15 mouse cellular contexts compared by ENCODE assay signal in the genomic region with DNA sequence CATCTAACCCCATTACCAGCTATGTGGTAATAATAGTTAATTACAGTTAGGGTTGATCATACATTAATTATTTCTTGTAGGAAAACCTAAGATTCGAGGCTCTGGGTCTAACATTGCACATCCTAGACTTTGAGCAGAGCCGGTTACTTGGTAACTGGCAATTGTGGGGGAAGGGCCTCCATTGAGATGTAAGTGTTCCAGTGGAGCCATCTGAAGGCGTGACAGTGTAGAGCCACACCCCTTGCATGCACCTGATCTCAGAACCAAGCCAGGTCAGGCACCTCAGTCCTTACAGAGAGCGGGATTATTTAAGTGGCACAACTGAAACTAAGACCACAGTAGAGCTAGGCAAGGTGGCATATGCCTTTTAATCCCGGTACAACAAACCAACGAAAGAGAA.
"Had no signal": no experiment of that assay in that cellular context is flagged by ENCODE, and none has a peak within 500 bp of the region (broad histone marks: within the 10 kb centered on the region; RNA-seq: fewer than 3 reads in every experiment).

No protein-coding gene starts in this region.

- DNase-seq: layer of hippocampus, adult 9-11 months; layer of hippocampus, postnatal 36 days; liver; liver, embryonic 13.5 days; liver, postnatal 0 days; lung, postnatal 14 days; retina, postnatal 1 day; thymus, adult 2 months; thymus, postnatal 25 days had no signal

- H3K4me3 ChIP-seq: limb, embryonic 12.5 days; liver, embryonic 13.5 days; lung, embryonic 15.5 days; midbrain, embryonic 12.5 days; neural tube, embryonic 13.5 days; stomach, embryonic 15.5 days had no signal

- H3K27ac ChIP-seq: limb, embryonic 12.5 days; liver, embryonic 13.5 days; lung, embryonic 15.5 days; midbrain, embryonic 12.5 days; neural tube, embryonic 13.5 days; stomach, embryonic 15.5 days had no signal

- H3K4me2 ChIP-seq: limb, embryonic 12.5 days; liver, embryonic 13.5 days; lung, embryonic 15.5 days; midbrain, embryonic 12.5 days; neural tube, embryonic 13.5 days; stomach, embryonic 15.5 days had no signal

- H3K9me3 ChIP-seq: liver, embryonic 13.5 days; lung, embryonic 15.5 days; stomach, embryonic 15.5 days had no signal

- H3K27me3 ChIP-seq: limb, embryonic 12.5 days; liver, embryonic 13.5 days; lung, embryonic 15.5 days; midbrain, embryonic 12.5 days; neural tube, embryonic 13.5 days; stomach, embryonic 15.5 days had no signal

- ATAC-seq: liver, postnatal 0 days; midbrain, embryonic 16.5 days had no signal

- H3K9ac ChIP-seq: limb, embryonic 12.5 days; liver, embryonic 13.5 days; liver, postnatal 0 days; lung, embryonic 15.5 days; midbrain, embryonic 12.5 days; neural tube, embryonic 13.5 days; stomach, embryonic 15.5 days had no signal

- H3K4me1 ChIP-seq: stomach, embryonic 15.5 days had no signal
